Mouse (Mus musculus): ENCODE measurements at regions not wholly inside any gene's neighbourhood (a gene's known extent, or its start where the extent isn't known, plus 50 kb on each side); places are given as distances from the start of the nearest gene placed in this dataset.
A peak's percentile ranks its signal among the peaks of the same experiment; 100 is the strongest.
"Not testable (repeated sequence)": the region's sequence is repeated elsewhere in the genome, so short reads cannot be mapped to it uniquely, and the experiment has no call there.

DNA sequence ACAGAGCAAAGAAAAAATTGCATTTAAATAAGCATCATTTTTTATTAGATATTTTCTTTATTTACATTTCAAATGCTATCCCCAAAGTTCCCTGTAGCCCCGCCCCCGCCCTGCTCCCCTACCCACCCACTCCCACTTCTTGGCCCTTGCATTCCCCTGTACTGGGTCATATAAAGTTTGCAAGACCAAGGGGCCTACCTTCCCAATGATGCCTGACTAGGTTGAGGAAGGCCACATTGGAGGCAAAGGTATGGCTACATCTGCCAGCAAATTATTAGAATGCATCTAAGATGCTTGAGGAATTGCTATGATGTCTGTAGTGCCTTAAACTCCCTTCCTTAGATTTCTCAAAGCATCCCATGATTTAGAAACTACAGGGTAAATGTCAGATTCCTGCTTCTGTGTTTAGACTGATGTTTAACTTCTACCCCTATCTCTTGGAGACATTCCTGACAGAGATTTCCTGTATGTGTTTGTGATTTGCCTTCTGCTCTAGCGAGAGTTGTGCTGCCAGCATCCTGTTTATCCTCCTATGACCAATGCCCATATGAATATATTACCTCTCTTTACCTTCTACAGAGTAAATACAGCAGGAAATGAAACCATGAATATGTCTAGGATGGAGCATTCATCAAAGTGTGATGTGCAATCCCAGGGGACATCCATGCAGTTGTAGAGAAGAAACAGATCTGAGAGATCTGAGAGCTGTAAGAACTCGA is 956.2 kb downstream of the Diaph3 start:
- peak; percentile 40 for DNase-seq

- peak; percentile 33 for DNase-seq
These were observed 962.5 kb downstream of the Diaph3 start for GRCm38 (mm10) chr14:86178517-86178916.

GRCm38 (mm10) chr14:86171118-86171517 is 969.9 kb downstream of the Diaph3 start:
- DNase-seq = no peak

- no peak for DNase-seq
These were observed 981.9 kb downstream of the Diaph3 start for GRCm38 (mm10) chr14:86159151-86159550.

- no peak for DNase-seq
These were observed 986.3 kb downstream of the Diaph3 start for GRCm38 (mm10) chr14:86154688-86155087.

GRCm38 (mm10) chr14:86151276-86151675 is 989.8 kb downstream of the Diaph3 start:
- DNase-seq = no peak

- DNase-seq = peak; percentile 16
These were observed 990.6 kb downstream of the Diaph3 start for GRCm38 (mm10) chr14:86150329-86150866.

DNA sequence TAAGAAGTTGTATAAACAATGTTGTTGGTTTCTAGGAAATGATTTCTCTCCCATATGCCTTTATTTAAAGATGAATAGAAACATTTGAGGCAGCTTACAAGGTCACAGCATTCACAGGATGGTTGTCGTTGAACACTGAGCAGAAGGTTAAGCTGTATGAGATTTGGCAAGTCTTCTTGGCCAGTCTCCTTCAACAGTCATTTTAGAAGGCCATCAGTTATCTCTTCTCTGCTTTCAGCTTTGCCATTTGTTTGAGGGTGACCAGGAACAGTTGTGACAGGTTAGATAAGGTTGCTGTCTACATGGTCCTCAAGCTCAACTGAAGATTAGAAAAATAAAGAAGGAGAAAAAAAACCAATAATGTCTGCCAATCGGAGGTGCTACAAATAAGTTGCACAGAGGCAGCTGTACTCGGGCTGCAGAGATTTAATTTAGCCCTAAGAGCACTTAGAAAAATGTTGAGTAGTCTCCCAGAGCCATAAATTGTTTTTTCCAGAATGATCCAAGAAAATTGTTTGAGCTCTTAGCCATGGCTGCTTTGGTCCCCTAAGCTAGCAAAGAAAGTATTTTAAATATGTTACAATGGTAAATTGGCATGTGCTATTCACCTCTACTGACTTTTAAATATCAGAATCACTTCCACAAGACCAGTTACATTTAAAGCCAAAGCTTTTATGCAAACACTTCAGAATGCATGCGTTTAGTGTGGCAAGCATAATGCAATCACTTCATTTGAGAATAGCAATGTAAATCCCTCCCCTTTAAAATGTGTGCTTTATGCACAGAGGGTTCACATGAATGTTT is 1025.6 kb downstream of the Diaph3 start:
- no peak for DNase-seq

DNA sequence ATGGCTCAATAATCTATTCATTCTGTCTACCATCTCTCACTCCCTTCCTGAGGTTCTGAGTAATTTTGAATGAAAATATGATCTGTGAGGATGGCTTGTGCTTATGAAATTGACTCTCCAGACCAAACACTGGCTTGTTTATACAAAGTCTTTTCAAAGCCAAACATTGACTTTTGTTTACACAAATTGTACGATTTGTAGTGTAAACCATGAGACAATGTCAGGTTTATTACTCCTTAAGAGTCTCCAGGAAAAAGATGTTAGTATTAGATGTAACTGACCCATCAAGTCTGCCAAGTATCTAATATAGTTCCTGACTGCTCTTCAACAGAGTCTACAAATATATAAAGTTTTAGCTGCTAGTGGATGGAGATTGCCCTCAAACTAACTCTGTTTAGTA is 1039.5 kb downstream of the Diaph3 start:
- no peak for DNase-seq

- DNase-seq = no peak
These were observed 1070.5 kb downstream of the Diaph3 start for GRCm38 (mm10) chr14:86070313-86071100.

DNA sequence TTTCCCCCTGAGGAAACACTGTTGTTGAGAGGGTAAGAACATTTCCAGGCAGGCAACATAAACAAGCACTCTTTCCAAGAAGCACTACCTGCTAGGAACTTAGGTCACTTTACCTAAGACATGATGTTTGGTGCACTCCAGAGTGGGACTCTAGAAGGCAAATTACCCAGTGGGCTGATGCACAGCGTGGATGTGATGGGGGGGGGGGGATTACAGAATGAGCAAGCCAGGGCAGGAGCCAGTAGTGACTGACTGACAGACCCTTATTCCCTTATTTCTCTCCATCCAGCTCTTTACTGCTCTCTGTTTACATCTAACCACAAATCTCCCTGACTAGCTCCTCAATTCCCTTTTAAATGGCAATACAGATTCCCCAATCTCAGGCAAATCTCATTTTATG is 1071.7 kb downstream of the Diaph3 start:
- no peak for DNase-seq

DNA sequence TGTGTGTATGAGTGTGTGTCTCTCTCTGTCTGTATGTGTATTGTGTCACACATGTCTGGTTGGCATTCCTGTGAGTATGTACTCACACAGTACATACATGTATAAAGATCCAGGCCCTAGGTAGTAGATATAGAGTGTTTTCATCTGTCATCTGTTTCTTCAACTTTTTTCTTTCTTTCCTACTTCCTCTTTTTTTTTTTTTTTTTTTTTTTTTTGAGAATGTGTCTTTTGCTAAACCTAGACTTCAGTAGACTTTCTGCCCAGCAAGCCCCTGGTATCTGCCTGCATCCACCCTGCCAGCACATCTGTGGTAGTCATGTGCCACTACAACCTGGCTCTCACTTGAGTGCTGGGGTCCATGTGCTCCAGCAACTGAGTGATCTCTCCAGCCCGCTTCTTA is 1073.3 kb downstream of the Diaph3 start:
- no peak for DNase-seq

DNA sequence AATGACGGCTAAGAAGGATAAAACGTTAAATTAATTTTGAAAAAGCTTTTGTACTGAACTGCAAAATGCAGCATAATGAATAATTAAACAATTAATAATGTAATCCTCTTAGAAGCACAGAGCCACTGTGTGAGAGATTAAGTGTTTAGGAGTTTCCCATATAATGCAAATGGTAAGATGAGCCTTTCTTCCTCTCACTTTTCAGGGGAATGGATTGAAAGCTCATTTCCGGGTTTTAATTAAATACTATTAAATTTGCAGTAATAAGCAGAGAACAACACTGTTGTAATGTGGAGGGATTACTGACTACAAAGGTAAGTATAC is 1077.5 kb downstream of the Diaph3 start:
- DNase-seq = no peak

DNA sequence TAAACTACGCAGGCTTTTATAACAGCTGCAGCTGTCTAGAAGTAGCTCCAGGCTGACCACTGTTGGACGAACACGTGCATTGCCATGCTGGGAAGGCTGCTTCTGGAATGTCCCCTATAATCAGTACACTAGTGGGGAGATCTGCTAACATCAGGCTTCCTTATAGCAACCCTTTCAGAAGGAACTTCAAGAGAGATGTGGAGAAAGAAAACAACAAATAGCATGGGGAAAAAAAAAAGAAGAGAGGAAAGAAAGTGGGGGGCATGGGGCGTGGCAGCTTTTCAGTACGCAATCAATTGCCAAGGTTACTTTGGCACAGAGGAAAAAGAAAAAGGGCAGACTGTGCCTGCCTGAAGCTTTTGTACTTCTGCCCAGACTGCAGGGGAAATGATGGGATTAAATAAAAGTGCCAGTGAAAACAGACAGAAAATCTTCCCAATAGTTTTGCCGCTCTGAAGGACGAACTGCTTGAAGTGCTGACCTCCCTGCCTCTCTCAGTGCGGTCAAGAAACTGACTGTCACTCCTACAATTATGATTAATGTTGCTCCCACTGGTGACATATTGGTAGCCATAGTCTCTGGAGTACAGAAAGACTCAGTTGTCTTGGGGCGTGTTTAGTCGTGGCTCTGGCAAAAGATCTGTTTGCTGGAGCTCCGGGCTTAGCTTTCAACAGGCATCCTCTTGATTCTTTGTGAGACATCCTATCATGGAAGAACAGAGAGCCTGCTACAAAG is 1078.0 kb downstream of the Diaph3 start:
- DNase-seq = no peak

DNA sequence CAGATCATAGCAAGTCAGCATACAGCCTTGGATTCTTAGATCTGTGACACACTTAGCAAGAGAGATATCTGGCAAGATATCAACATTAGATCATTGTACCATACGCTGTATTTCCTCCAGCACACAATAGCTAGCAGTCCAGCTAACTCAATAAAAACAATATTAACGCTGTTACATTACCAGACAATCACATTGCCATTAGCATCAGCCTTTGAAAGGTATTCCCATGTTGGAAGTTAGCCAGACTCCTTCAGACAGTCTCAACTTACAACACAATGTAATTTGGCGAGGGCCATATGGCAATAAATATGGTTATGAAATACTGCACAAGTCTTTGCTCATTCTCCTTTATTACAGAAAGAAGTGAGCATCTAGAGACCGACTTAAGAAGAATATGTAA is 1084.0 kb downstream of the Diaph3 start:
- DNase-seq = no peak

GRCm38 (mm10) chr14:86054668-86055067 is 1086.4 kb downstream of the Diaph3 start:
- no peak for DNase-seq

DNA sequence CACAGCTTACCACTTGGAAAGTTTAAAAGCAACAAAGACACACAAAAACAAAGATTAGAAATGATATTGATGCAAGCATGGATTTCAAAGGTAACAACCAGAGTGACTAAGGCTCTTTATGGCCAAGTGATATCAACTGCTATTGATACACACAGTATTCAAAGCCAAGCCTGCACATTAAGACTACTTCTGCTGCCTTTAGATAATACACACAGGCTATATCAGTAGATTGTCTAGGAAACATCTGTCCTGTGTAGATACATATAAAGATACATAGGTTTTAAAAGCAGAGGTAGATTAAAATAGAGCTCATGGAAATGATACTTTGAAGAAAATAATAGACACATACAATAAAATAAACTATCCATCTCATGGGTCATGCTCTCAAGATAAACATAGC is 1111.6 kb downstream of the Diaph3 start:
- DNase-seq = no peak

- DNase-seq = not testable (repeated sequence)
These were observed 1123.4 kb downstream of the Diaph3 start for GRCm38 (mm10) chr14:86017611-86018010.
